Mouse (Mus musculus): Measurements from ENCODE around the gene Crybb3. TPM values are rescaled to one million over a fixed set of nuclear protein-coding genes. Genes with fewer than 3 reads are reported as not detected.
"Not testable (repeated sequence)": the region's sequence is repeated elsewhere in the genome, so short reads cannot be mapped to it uniquely, and the experiment has no call there.

Crybb3 gene
- polyA plus RNA-seq, 1 experiment from 2014 or later: 1.2 TPM

GRCm38 (mm10) chr5:113114264-113115225, 33.2 kb upstream of the Crybb3 start:
- ATAC-seq (replicated peaks; ENCODE audit: low FRiP score): no peak
- Histone ChIP-seq H3K4me2 (no peak overlapping the region), H3K27me3 (no peaks in the 10 kb centered on the region), H3K27ac (peak overlapping the region; percentile 65), H3K36me3 (no peaks in the 10 kb centered on the region), H3K4me1 (peaks cover 77% of the 10 kb centered on the region), H3K9me3 (replicated peaks) (no peaks in the 10 kb centered on the region), H3K4me3 (replicated peaks) (no peak overlapping the region), H3K9ac (no peak overlapping the region)
- WGBS: 26% methylated on average over 20 of the region's 20 CpGs

DNA sequence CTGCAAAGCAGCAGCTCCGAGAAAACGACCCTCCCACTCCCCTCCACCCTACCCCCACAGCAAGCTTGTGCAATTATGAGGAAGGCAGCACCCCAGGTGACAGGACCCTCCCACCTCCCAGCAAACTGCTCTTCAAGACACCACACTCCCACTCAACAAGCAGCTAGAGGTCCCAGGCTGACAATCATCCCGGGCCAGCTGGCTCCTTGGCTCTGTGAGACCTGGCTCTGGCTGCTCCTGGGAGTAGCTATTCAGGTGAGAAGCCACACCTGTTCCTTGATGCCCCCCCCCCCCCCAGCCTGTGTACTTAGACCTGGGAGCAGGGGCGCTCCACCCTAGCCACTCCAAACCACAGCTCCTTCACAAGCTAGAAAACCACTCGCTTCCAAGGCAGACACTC, 31.7 kb upstream of the Crybb3 start:
- Histone ChIP-seq H3K4me1 (peaks cover 67% of the 10 kb centered on the region), H3K9ac (no peak overlapping the region), H3K27ac (peak overlapping the region; percentile 65), H3K9me3 (replicated peaks) (no peaks in the 10 kb centered on the region), H3K36me3 (no peaks in the 10 kb centered on the region), H3K4me3 (replicated peaks) (no peak overlapping the region), H3K4me2 (no peak overlapping the region), H3K27me3 (no peaks in the 10 kb centered on the region)
- peak; percentile 19; the same call in 1 of the 2 replicates for ATAC-seq (replicated peaks; ENCODE audit: low FRiP score)
- WGBS: 27% methylated on average over 5 of the region's 5 CpGs

- Histone ChIP-seq H3K4me1 (peaks cover 66% of the 10 kb centered on the region), H3K27ac (peak overlapping the region; percentile 81), H3K9ac (no peak overlapping the region), H3K36me3 (no peaks in the 10 kb centered on the region), H3K27me3 (no peaks in the 10 kb centered on the region), H3K9me3 (replicated peaks) (no peaks in the 10 kb centered on the region), H3K4me2 (no peak overlapping the region), H3K4me3 (replicated peaks) (no peak overlapping the region)
- 5% methylated on average over 4 of the region's 4 CpGs for WGBS
- peak; percentile 27; the same call in 1 of the 2 replicates for ATAC-seq (replicated peaks; ENCODE audit: low FRiP score)
Observed at GRCm38 (mm10) chr5:113111336-113111735, 30.0 kb upstream of the Crybb3 start.

- WGBS: 0% methylated on average over 1 of the region's 1 CpGs
- Histone ChIP-seq H3K36me3 (no peaks in the 10 kb centered on the region), H3K9me3 (replicated peaks) (no peaks in the 10 kb centered on the region), H3K4me2 (0 out of 2 replicates have a peak overlapping the region, but pooled peaks have one; percentile 3), H3K4me1 (peaks cover 63% of the 10 kb centered on the region), H3K27ac (peak overlapping the region; percentile 81), H3K27me3 (no peaks in the 10 kb centered on the region), H3K9ac (no peak overlapping the region), H3K4me3 (replicated peaks) (no peak overlapping the region)
- ATAC-seq (replicated peaks; ENCODE audit: low FRiP score): peak; percentile 50
Observed at GRCm38 (mm10) chr5:113110929-113111328, 29.5 kb upstream of the Crybb3 start.

DNA sequence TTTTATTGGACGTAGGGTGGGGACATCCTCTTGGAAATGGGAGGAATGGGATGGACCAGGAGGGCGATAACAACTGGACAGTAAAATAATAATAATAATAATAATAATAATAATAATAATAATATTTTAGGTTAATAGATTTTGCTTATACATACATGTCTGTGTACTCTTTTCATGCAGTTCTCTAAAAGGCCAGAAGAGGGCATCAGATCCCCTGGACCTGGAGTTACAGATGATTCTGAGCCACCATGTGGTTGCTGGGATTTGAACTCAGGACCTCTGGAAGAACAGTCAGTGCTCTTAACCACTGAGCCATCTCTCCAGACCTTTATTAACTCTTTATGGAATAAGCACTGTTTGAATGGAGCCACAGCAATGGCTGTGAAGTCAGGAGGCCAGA, 28.3 kb upstream of the Crybb3 start:
- not testable (repeated sequence) for H3K9me3 ChIP-seq (replicated peaks); ATAC-seq (replicated peaks; ENCODE audit: low FRiP score); H3K4me3 ChIP-seq (replicated peaks); H3K9ac ChIP-seq; H3K36me3 ChIP-seq; H3K27me3 ChIP-seq; H3K4me2 ChIP-seq; H3K27ac ChIP-seq
- H3K4me1 ChIP-seq: peaks cover 50% of the 10 kb centered on the region
- WGBS: 93% methylated on average over 2 of the region's 2 CpGs

GRCm38 (mm10) chr5:113108165-113108764, 26.9 kb upstream of the Crybb3 start:
- H3K4me2 ChIP-seq: no peak overlapping the region
- no peak overlapping the region; the same call in 1 of the 2 replicates for H3K27ac ChIP-seq
- H3K4me3 ChIP-seq (replicated peaks): no peak overlapping the region
- H3K4me1 ChIP-seq: peaks cover 39% of the 10 kb centered on the region
- 70% methylated on average over 11 of the region's 11 CpGs for WGBS
- no peak overlapping the region for H3K9ac ChIP-seq
- no peak for ATAC-seq (replicated peaks; ENCODE audit: low FRiP score)
- no peaks in the 10 kb centered on the region for H3K36me3 ChIP-seq
- no peaks in the 10 kb centered on the region for H3K27me3 ChIP-seq
- H3K9me3 ChIP-seq (replicated peaks): no peaks in the 10 kb centered on the region

DNA sequence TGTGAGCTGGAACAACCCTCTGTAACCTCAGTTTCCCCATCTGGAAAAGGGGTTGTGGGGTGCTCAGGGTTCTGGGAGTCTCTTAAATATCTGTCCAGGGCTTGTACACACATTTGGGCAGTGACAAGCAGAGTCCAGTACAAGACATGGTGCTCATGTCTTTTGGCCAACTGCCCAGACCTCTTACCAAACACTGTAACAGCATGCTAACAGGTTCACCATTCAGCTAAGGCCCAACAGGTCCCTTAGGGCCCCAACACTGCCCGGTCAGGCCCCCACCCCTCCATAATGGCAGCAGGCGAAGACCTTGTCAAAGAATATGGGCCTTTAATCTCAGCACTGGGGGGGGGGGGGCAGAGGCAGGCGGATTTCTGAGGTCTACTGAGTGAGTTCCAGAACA, 26.3 kb upstream of the Crybb3 start:
- 64% methylated on average over 3 of the region's 3 CpGs for WGBS

GRCm38 (mm10) chr5:113106594-113106993, 25.2 kb upstream of the Crybb3 start:
- no peak for ATAC-seq (replicated peaks; ENCODE audit: low FRiP score)
- Histone ChIP-seq H3K4me3 (replicated peaks) (no peak overlapping the region), H3K9ac (no peak overlapping the region), H3K27me3 (no peaks in the 10 kb centered on the region), H3K4me1 (peaks cover 31% of the 10 kb centered on the region), H3K27ac (no peak overlapping the region), H3K9me3 (replicated peaks) (no peaks in the 10 kb centered on the region), H3K4me2 (no peak overlapping the region), H3K36me3 (no peaks in the 10 kb centered on the region)
- WGBS: 41% methylated on average over 7 of the region's 7 CpGs

More for the DNA sequence above, 26.3 kb upstream of the Crybb3 start:
- no peak overlapping the region for H3K4me3 ChIP-seq (replicated peaks)
- peaks cover 34% of the 10 kb centered on the region for H3K4me1 ChIP-seq
- no peaks in the 10 kb centered on the region for H3K27me3 ChIP-seq
- H3K9ac ChIP-seq: no peak overlapping the region
- H3K9me3 ChIP-seq (replicated peaks): no peaks in the 10 kb centered on the region
- no peak for ATAC-seq (replicated peaks; ENCODE audit: low FRiP score)
- no peaks in the 10 kb centered on the region for H3K36me3 ChIP-seq
- no peak overlapping the region for H3K27ac ChIP-seq
- no peak overlapping the region for H3K4me2 ChIP-seq

- 84% methylated on average over 4 of the region's 4 CpGs for WGBS
- H3K36me3 ChIP-seq: no peaks in the 10 kb centered on the region
- H3K4me1 ChIP-seq: peaks cover 20% of the 10 kb centered on the region
- no peak overlapping the region for H3K4me3 ChIP-seq (replicated peaks)
- H3K9ac ChIP-seq: no peak overlapping the region
- no peak for ATAC-seq (replicated peaks; ENCODE audit: low FRiP score)
- H3K4me2 ChIP-seq: no peak overlapping the region
- no peak overlapping the region for H3K27ac ChIP-seq
- no peaks in the 10 kb centered on the region for H3K9me3 ChIP-seq (replicated peaks)
- no peaks in the 10 kb centered on the region for H3K27me3 ChIP-seq
Observed at GRCm38 (mm10) chr5:113105481-113105880, 24.1 kb upstream of the Crybb3 start.

DNA sequence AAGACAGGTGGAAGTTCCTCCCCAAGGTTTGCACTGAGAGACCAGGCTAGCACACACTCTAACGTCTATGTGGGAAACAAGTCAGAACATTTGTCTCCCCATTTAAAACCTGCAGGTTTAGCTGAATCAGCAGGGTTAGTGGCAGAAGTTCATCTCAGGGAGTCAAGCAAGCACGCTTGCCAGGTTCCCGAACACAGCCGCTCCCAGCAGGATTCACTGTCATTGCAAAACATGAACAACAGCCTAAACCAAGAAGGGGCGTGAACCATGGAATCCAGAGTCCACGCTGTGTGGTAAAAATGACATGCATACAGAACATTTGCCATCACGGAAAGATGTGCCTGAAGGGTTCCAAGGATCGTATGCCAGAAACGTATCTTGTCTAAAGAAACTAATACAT, 23.7 kb upstream of the Crybb3 start:
- H3K27ac ChIP-seq: no peak overlapping the region

GRCm38 (mm10) chr5:113102455-113102854, 21.1 kb upstream of the Crybb3 start:
- peaks cover 6% of the 10 kb centered on the region for H3K36me3 ChIP-seq
- no peak overlapping the region for H3K9ac ChIP-seq
- H3K4me2 ChIP-seq: no peak overlapping the region
- H3K27ac ChIP-seq: no peak overlapping the region
- ATAC-seq (replicated peaks; ENCODE audit: low FRiP score): no peak; the same call in 1 of the 2 replicates
- H3K9me3 ChIP-seq (replicated peaks): no peaks in the 10 kb centered on the region
- WGBS: 50% methylated on average over 7 of the region's 7 CpGs
- no peak overlapping the region for H3K4me3 ChIP-seq (replicated peaks)
- peaks cover 19% of the 10 kb centered on the region; the same call in 1 of the 2 replicates for H3K4me1 ChIP-seq
- H3K27me3 ChIP-seq: no peaks in the 10 kb centered on the region

More for the DNA sequence above, 23.7 kb upstream of the Crybb3 start:
- Histone ChIP-seq H3K27me3 (no peaks in the 10 kb centered on the region), H3K4me2 (no peak overlapping the region), H3K4me3 (replicated peaks) (no peak overlapping the region), H3K36me3 (no peaks in the 10 kb centered on the region), H3K4me1 (peaks cover 21% of the 10 kb centered on the region), H3K9ac (no peak overlapping the region), H3K9me3 (replicated peaks) (no peaks in the 10 kb centered on the region)
- 70% methylated on average over 9 of the region's 9 CpGs for WGBS
- no peak for ATAC-seq (replicated peaks; ENCODE audit: low FRiP score)

DNA sequence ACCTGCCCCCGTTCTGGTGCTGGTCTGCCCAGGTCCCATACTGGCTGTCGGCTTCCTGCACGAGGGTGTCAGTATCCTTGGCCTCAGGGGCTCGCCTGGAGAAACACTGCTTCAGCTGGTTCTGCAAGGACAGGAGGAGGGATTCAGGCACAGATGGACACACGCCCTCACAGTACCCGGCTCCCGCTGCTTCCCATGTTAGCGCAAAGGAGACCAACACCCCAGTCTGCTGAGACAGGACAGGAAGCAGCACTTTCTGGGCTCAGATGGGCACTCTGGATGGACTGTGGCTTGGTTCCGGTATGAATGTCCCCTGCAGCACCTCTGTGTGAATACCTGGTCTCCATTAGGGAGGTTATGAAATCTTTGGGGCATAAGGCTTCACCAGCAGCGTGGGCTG, 20.1 kb upstream of the Crybb3 start:
- no peak overlapping the region for H3K9ac ChIP-seq
- H3K4me3 ChIP-seq (replicated peaks): no peak overlapping the region
- H3K9me3 ChIP-seq (replicated peaks): no peaks in the 10 kb centered on the region
- no peaks in the 10 kb centered on the region for H3K27me3 ChIP-seq
- H3K4me1 ChIP-seq: peaks cover 16% of the 10 kb centered on the region; the same call in 1 of the 2 replicates
- 74% methylated on average over 10 of the region's 10 CpGs for WGBS
- no peak overlapping the region for H3K4me2 ChIP-seq
- H3K27ac ChIP-seq: no peak overlapping the region
- no peak for ATAC-seq (replicated peaks; ENCODE audit: low FRiP score)
- peaks cover 16% of the 10 kb centered on the region for H3K36me3 ChIP-seq
